Mouse (Mus musculus) gastrocnemius, adult 8-10 months (tissue): ENCODE results near the gene Ankrd44. TPM values are rescaled to one million over a fixed set of nuclear protein-coding genes. Genes with fewer than 3 reads are reported as not detected.

ENCODE experiments used
- DNase-seq, 2 experiments: peaks; one replicate each; pipeline ENCODE4 v3.0.0; 2022; ENCODE audit warnings: low spot score in 2 of 2
- total RNA-seq, 4 experiments: library from RNA; stranded (reverse); gene quantifications; 2 replicates each; pipeline ENCODE4 v1.2.4; 2022

The Ankrd44 gene
- total RNA-seq, 4 experiments from 2014 or later = 4.0 to 6.9 (median 5.7) TPM

DNA sequence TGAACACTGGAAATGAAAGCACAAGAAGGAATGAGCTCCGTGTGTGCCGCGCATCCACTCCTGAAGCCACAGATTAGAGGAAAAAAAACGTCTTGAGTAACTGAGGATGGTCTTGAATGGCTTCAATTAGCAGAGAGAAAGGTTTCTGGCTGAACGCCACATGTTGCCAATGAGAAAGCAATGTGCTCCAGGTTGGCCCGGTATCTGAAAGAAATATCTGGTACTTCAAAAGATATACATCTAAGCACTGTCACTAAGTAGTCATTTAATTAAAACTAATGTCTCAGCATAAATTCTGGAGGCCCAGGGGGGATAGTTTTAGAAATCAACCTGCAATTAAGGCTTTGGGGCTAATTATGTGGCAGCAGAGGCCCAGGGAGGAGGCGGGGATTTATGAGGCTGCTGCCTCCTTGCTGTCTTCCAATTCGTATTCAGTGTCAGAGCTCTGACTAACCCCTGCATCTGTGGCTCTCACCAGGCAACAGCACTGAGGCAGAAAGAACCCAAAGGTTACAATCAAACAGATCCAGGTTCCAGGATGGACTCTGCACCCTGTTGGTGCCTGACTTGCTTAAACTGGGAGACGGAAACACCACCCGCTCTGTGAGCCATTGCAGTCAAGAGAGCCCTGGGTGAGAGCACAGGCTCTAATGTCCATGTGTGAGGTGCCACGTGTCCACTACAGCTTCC lies 72.7 kb downstream of the Ankrd44 start:
- DNase-seq = no peak

DNA sequence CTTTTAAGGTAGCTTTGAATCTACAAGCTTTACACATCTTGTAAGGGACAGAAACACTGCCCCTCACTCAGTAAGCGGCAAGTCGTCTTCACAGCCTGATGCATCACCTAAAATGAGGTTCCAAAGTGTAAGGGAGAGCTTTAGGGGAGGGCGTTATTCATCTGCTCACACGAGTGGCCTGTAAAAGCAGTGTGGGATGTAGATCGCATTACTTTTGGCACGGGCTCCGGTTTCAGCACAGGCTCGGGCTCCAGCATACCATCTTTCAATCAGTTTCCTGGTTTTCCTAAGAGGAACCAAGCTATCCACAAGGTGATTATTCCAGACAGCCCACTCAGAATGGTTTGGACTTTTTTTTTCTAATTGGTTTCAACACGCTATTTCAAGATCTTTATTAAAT lies 74.6 kb downstream of the Ankrd44 start:
- no peak for DNase-seq

DNA sequence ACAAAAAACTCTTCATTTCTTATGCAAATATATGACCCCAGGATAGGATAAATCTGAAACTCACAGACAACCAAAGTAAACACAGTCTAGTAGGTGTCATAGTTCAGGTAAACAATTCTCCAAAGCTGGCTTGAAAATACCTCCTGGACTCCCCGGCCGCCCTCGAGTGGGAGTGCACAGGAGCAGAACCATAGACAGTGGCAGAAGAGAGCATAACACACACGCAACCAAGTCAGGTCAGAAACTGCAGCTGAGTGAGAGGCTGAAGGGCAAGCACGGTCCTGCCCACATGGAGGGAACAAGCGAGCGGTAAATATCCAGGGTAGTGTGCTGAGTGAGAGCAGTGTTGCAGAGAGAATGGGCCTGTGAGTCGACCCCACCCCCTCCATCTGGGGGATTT lies 76.1 kb downstream of the Ankrd44 start:
- DNase-seq = no peak

DNA sequence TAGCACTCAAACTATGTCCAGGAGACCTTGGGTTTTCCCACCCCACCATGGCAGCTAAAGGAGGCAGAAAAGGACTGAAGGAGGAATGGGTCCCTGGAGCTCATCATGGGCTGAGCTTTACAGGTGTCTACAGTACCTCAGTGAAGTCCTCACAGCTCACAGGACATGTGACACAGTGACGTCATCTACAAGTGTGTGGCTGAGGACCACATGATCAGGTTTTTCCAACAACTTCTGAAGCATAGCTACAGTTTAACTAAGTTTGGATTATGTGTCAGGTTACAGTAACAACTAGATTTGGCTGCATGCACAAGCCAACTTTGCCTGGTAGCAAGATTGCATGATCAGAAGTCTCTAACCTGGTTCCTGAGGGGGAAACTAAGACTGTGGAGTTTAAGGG lies 78.9 kb downstream of the Ankrd44 start:
- no peak for DNase-seq

DNA sequence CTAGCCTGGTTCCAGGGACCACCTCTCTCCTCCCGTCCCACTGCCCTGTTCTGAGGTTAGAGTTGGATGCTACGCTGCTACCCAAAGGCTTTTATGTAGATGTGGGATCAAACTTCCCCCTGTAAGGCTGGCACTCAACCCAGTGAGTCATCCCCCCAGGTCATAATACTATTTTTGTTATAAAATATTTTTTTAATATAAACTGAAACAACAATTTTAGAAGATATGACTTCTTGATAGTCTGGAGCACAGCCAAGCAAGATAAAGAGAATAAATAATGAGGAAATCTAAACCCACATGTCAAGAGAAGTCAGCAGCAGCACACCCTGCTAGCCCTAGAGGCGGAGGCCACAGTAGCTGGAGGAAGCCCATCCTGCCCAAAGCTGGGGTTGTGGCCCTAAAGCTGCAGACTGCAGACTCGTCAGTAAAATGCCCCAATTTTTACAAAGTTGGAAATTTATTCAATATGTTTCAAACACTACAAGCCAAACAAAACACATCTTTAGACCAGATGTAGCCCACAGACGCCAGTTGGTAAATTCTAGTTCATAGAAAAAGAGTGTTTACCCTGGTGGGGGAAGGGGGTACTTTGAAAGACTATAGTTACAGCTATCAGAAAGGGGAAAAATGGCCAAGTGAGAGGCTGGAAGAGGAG lies 79.7 kb downstream of the Ankrd44 start:
- no peak for DNase-seq

DNA sequence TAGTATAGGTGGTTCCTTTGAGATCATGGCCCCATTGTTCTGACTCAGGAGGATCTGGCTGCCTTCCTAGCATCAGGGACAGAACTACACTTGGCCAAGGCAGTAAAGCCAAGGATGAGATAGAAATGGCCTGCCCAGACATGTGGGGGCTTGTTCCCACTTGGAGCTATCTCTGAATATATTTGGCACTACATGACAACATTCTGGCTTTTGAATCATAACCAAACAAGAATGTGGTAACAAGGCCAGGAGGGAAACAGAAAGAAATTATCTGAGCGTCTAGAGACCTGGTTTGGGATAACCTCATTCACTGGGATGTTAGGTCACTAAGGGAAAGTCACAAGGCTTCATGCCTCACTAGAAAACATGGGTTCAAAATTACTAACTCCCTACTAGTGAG lies 81.8 kb downstream of the Ankrd44 start:
- no peak for DNase-seq

DNA sequence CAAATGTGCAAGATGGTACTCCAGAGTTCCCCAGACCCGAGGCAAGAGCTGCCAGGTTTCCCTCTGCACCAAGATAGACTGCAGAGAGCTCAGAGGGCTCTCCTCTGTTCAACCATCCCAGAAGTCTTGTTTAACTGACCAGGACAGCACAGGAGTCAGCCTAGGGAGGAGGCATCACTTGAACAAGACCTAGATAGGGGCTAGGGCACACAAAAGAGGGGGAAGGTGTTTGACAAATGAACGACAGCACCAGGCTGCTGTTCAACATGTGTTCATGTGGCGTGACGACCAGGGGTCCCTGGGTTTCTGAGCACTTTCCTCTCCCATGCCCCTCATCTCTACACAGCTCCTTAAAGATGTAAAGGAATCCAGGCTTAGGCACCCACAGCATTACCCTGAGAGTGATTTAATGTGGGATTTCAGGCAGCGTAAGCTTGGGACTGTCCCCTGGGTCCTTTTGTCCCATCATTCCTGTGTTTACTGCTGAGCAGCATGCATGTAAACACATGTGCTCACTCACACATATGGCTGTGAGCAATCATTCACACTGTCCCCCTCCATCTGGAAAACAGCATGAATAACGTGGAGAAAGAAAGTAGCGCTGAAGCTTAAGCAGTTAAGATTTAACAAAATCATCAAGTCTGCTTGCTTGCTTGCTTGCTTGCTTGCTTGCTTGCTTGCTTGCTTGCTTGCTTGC lies 83.3 kb downstream of the Ankrd44 start:
- DNase-seq = no peak

DNA sequence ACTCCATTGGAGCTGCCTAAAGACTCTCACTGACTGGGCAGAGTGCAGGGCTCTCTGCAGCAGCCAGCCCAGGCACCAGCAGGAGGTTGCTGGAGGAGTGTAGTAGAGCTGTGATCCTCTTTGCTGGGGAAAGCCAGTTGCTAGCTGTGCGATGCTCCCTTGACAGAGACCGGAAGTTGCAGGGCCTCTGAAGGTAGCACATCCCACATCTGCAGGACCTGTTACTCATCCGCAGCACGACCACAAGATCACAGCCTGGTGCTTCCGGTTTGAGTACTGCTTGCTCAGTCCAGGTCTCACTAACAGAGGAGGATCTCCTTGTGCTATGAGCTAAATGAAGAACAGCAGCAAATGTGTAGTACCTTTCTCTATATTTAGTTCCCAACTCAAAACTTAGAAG lies 84.4 kb downstream of the Ankrd44 start:
- DNase-seq = no peak

DNA sequence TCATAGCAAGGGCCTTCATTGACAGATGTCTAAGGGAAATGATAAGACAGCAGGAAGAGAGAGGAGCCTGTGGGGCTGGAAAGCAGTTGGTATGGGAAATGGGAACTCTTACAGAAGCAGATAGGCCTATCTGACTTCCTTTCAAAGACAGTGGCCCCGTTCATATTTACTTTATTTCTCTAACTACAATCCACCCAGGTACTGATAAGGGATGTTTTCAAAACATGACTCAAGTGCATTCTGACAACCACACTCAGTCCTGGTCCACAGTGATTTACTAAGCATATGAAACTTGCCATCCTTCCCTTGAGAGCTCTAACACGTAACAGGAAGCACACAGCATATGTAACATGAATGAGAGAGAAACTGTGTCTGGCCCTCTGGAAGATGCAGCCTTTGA lies 86.1 kb downstream of the Ankrd44 start:
- no peak for DNase-seq

DNA sequence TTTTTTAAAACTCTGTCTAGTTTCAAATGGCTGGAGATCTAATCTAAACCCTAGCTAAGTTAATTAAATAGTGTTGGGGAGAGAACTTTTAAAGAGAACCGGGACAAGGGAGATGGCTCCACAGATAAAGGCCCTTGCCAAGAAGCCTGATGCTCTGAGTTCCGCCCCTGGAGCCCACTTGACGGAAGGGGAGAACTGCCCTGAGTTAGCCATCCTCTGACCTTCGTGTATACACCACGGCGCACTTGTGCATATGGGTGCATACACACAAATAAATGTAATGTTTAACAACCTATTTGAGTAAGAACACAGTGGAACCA lies 87.7 kb downstream of the Ankrd44 start:
- no peak for DNase-seq

DNA sequence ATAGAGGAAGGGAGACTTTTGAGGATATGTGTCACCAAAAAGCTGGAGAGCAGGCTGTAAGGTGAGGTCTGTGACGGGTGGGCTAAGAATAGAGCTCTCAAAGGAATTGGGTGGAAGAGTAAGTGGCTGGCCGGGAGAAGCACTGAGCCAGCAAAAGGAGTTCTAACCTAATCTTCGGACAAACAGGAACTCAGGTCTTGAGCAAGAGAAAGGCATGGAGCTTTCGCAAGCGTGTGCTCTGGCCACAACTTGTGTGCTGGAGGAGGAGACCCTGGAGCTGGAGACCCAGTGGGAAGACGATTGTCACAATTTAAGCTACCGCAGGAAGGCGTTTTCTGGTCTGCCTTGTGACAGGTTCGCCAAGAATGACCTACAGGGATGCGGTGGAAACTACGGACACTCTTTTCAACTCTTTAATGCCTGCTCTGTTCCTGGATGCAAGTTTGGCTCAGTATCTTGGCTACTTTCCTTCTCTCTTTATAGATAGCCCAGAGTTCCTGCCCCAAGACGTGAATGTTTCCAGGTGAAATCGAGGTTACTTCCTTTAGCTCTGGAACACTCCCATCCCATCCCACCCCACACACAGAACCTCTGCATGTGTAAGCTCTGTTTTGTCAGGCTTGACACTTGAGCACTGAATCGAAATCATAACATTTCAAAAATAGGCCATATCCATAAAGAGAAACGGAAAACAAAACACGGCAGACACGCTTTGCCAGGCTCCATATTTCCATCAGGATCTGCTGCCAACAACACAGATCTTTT lies 88.3 kb downstream of the Ankrd44 start:
- no peak for DNase-seq

DNA sequence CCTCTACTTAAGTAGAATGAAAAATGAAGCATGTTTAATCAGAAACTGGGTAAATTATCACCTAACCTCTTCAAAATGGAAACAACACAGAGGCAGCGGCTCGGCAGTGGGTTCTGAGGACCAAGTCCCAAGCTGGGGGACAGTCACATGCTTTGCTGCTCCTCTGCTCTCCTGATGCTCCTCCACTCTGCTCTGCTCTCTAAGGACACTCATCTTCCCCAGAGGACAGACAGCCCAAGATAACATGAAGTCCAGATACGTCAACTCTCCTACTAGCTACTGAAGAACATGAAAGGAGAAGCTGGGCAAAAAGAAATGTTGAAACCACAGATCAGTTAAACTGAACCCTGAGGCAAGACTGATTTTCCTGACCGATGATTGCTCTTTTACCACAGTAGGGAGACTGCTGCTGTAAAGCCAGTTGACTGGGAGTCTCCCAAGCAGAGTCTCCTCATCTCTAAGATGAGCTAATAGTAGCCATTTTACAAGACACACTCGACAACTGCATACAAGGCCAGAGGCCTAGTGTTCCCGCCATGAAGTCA lies 90.5 kb downstream of the Ankrd44 start:
- no peak for DNase-seq

DNA sequence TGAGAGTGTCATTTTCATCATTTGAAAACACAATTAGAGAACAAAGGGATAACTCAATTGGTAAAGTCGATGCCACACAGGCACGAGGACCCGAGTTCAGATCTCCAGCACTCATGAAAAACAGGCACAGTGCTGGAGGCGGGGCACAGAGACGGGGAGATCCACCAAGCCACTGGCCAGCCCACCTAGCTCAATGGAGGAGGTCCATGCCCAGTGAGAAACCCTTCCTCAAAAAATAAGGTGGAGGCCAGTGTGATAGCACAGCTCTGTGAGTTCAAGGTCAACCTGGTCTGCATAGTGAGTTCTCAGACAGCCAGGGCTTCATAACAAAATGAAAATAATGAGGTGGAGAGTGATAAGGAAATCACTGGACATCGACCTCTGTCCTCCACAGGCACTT lies 93.0 kb downstream of the Ankrd44 start:
- DNase-seq = no peak

DNA sequence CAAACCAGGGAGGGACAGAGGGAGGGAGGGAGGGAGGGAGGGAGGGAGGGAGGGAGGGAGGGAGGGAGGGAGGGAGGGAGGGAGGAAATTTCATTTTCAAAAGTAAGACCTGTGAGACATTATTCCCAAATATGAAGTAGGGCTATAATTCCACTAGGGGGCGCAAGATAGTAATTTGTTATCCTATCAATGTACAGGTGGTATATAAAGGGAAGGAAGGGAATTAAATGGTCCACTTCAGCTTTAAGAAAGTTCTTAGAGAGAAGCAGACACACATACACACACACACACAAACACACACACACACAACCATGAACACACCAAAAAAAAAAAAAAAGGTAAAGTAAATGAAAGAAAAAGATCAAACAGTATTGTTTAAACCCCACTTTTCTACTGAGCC lies 93.4 kb downstream of the Ankrd44 start:
- no peak for DNase-seq

DNA sequence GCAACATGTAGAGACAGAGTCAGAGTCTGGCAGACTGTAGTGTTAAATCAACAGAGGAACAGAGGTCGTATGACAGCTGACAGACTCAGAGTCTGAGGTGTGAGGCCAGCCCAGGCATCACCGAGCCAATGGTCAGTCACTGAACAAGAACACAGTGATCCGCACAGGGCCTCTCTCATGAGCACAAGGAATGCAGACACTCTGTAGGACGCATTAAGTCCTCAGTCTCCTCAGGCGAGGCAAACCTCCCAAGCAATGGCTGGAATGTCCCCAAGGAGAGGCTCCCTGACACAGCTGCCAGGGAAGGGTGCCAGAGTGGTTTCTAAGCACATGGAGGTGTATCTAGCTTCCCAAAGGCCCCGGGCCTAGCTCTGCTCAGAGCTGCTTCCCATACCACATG lies 96.0 kb downstream of the Ankrd44 start:
- peak; percentile 56 to 77 for DNase-seq

DNA sequence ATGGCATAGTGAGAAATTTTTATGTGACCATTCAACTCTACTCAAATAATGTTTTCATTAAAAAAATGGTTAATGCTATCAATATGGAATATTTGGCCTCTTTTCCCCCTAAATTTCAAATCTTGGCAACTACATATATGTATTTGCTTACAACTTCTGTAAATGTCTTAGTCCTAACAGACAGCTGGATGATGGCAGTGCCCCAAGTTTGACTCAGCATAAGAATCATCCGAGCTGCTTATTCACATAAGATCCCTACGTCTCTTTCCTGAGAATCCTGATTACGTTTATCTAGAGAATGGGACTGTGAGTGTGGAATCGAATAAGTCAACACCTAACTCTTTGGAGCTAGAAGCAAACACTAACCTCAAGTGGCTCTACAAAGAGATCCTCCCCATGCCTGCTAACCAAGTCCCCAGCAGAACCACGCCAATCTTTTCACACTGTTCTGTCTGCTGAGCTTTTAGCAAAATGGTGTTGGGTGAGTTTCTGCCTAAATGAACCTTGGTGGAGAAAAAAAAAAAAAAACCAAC lies 96.4 kb downstream of the Ankrd44 start:
- DNase-seq = no peak

DNA sequence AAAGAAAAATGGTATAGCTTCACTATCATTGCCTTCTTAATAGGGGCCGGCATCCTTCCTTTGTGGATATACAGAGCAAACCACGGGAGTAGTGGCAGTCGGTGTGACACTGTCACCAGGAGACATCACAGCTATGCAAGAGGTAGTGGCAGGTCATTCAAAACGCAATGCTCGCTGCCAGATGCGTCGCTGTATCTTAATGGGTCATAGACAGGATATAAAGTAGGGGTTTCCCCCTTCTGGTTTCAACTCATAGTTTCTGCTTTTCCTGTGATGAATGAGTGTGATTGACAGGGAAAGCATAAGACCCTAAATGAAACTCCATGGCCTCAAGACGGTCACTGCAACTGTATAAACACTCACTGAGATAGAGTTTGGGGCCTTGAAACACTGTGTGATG lies 98.4 kb downstream of the Ankrd44 start:
- DNase-seq = no peak

DNA sequence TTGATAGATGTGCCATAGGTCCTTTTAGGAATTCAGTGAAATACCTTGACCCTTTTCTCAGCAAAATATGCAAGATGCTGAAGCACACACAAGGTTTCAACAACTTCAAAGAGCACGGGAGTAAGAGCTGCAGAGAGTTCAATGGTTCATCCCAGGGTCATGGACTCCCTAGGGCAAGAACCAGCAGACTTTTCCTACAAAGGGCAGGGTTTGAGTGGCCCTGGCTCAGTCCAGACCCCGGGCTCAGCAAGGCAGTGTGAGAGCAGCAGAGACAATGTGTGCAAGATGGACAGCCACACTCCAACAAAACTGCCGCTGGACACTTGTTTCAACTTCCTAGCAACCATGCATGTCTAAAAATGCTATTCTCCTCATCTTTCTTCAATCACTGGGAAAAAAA lies 98.8 kb downstream of the Ankrd44 start:
- no peak for DNase-seq

DNA sequence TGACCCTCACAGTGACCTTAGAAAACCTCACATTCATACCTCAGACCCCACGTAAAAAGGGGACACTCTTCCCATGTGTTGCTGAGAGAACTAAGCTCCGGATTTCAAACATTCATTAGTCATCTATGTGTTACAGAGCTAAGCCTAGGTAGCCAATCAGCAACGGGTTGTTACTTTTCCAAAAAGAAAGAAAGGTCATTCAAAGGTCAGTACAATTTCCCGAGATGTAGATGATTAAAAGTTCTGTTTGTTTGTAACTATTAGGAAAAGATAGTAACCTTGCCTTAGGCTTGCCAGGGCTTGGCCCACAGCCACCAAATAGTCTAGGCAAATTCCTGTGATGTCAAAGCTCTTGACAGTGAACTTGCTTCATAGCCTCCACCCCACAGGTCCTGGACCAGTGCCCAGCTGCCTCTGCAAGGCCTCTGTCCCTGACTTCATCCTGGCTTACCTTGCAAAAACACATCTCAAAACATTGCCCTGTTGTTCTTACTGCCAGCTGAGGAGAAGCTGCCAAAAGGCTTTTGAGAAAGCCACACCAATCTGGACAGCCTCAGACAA lies 99.7 kb downstream of the Ankrd44 start:
- peak; percentile 48 to 57 for DNase-seq

DNA sequence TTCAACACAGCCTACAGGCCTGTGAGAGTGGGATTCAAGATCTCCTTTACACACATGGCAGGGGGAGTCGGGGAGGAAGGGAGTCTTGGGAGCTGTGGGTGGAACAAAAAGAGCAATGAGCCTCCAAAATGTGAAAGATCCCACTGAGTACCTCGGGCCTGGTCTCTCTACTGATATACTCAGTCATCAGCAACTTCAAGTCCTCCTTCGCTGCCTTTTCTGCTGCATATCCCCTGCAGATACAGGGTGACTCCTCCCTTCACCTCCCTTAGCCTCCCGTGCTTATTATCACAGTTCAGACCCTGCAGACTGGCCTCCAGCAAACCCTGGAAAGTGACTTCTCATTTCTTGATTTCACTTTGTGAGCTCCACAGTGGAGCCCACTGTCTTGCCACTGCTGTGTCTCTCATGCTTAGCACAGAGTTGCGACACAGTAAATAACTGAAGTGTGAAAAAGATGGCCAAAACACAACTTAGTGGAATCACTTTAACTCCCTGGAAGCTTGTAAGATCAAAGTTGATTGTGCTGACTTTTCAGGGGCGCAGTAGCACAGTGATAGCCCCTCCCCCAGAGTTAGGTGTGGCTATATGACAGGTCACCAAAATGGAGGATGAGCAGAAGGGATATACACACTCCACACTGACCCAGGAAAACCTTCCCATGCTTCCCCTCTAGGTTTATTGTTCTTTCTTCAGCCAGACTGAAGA lies 100.3 kb downstream of the Ankrd44 start:
- no peak for DNase-seq
